Comparison of ENCODE assay signal across 8 mouse cellular contexts in the genomic region with DNA sequence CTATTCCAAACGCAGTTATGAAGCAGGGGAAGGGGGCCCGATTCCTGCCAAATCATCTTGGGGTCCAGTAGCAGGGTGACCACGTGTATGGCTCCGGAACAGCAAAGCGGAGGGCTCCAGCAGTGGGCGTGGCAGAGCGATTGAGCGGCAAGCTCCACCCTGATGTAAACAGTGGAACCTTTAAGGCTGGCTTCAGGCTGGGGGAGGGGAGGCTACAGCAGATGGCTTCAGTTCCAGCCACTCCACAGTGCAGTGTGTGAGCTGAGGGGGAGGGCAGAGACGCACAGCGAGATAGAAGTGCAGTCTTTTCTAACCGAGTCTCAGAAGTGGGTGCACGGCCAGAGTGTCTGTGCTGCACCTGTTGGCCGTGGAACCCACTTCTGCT. TPM values are rescaled to one million over a fixed set of nuclear protein-coding genes. Genes with fewer than 3 reads are reported as not detected.
DNase-seq lines count a peak whose midpoint lies in the region; ATAC-seq and TF ChIP-seq lines count a peak whose summit lies in the region.

No protein-coding gene starts in this region.

- ATAC-seq in heart, embryonic 15.5 days (replicated peaks; ENCODE audit: insufficient number of reproducible peaks, insufficient read depth, low FRiP score, low read depth) = peak; percentile 80

- H3K9ac ChIP-seq in heart, embryonic 15.5 days = no peak overlapping the region

- DNase-seq in brain, embryonic 14.5 days (ENCODE audit: low read depth) = peak; percentile 77
- DNase-seq in cerebellum, postnatal 36 days = peak; percentile 21 to 47
- DNase-seq in left cerebral cortex, adult 2 months (ENCODE audit: extremely low spot score in 1 of 2, low spot score in 2 of 2) = peak; percentile 29 to 36
- peak; percentile 34 for DNase-seq in lung, postnatal 25 days (ENCODE audit: low spot score)
- DNase-seq in right cerebral cortex, postnatal 36 days (ENCODE audit: low spot score in 2 of 2) = peak; percentile 52 to 56
- DNase-seq in urinary bladder, adult 2 months (ENCODE audit: low spot score) = no peak
- DNase-seq in kidney, postnatal 36 days = no peak

- no peak for TF ChIP-seq CTCF in brain, embryonic 14.5 days (IDR thresholded peaks at IDR 0.05; ENCODE audit: borderline replicate concordance, extremely low read depth, insufficient read depth, insufficient read length)
- TF ChIP-seq CTCF in left cerebral cortex, adult 2 months (IDR thresholded peaks at IDR 0.05) = no peak

- peak overlapping the region; percentile 38; the same call in 1 of the 2 replicates for H3K4me2 ChIP-seq in heart, embryonic 15.5 days

- H3K4me3 ChIP-seq in heart, embryonic 15.5 days = peak overlapping the region; percentile 14; the same call in 1 of the 2 replicates
- peak overlapping the region; percentile 26; the same call in 1 of the 2 replicates for H3K4me3 ChIP-seq in left cerebral cortex, adult 2 months

- no peaks in the 10 kb centered on the region for H3K9me3 ChIP-seq in heart, embryonic 15.5 days (replicated peaks)

- H3K4me1 ChIP-seq in heart, embryonic 15.5 days (replicated peaks) = peaks cover 16% of the 10 kb centered on the region

- peaks cover 35% of the 10 kb centered on the region for H3K36me3 ChIP-seq in heart, embryonic 15.5 days

- intact Hi-C loops in left cerebral cortex, adult 2 months (cut with DNase I) = no loop called here

- 17% methylated on average over 13 of the region's 13 CpGs for WGBS in heart, embryonic 15.5 days

- no peak for TF ChIP-seq POLR2A in brain, embryonic 14.5 days (IDR thresholded peaks at IDR 0.05; ENCODE audit: borderline replicate concordance, extremely low read depth, insufficient read depth, insufficient read length, poor library complexity, severe bottlenecking)

- H3K27me3 ChIP-seq in heart, embryonic 15.5 days = no peaks in the 10 kb centered on the region

- H3K27ac ChIP-seq in heart, embryonic 15.5 days = peak overlapping the region; percentile 45
- H3K27ac ChIP-seq in left cerebral cortex, adult 2 months = no peak overlapping the region

RNA-seq across cellular contexts. Expression of a gene that starts 23.3 kb away (rescaled TPM):
- polyA plus RNA-seq in brain, embryonic 14.5 days (2012; rRNA removed) = 24.0 and 31.8 TPM in 2 replicates
- 43.7 TPM in 2 replicates for polyA plus RNA-seq in heart, embryonic 15.5 days (2015; fragmentation: Nextera tagmentation; extraction: Ambion mirVana)
- 10 to 100 TPM; 46.4 to 49.9 TPM for total RNA-seq in left cerebral cortex, adult 2 months (2021)
- 16.1 and 17.6 TPM in 2 replicates for polyA plus RNA-seq in urinary bladder, adult 2 months (2012; rRNA removed)

RNA-seq across cellular contexts. Expression of a gene that starts 46.0 kb away (rescaled TPM):
- polyA plus RNA-seq in brain, embryonic 14.5 days (2012; rRNA removed) = 11.0 and 14.5 TPM in 2 replicates
- polyA plus RNA-seq in heart, embryonic 15.5 days (2015; fragmentation: Nextera tagmentation; extraction: Ambion mirVana) = 1.5 and 2.2 TPM in 2 replicates
- 10 to 100 TPM; 64.0 to 72.3 TPM for total RNA-seq in left cerebral cortex, adult 2 months (2021)
- polyA plus RNA-seq in urinary bladder, adult 2 months (2012; rRNA removed) = 9.3 and 9.5 TPM in 2 replicates

Comparison
In these comparisons a context has a peak if more than half of its experiments do, and no peak if none do; other contexts are left out.
1. DNase-seq: peak in brain, embryonic 14.5 days (single experiment), cerebellum, postnatal 36 days (2 of 2), left cerebral cortex, adult 2 months (2 of 2), lung, postnatal 25 days (single experiment) and right cerebral cortex, postnatal 36 days (2 of 2); none in urinary bladder, adult 2 months (single experiment) and kidney, postnatal 36 days (0 of 2).